Mouse (Mus musculus) cortical plate, adult 2 months (tissue): ENCODE data around the gene Tmem25.

Source experiments
- CTCF ChIP-seq: fragments of 200-500 bp; IDR thresholded peaks from 2 replicates; pipeline ENCODE4 v1.5.1; 2011; ENCODE audit warnings: mild to moderate bottlenecking, control low read depth, low read length; ENCODE audit not compliant: insufficient read depth; ENCODE audit errors: extremely low read depth
- POLR2A ChIP-seq: fragments of 200-500 bp; IDR thresholded peaks from 2 replicates; pipeline ENCODE4 v1.6.1; 2011; ENCODE audit warnings: mild to moderate bottlenecking, low read length, control low read depth; ENCODE audit not compliant: insufficient read depth; ENCODE audit errors: extremely low read depth

GRCm38 (mm10) chr9:44771376-44771775 lies 27.7 kb downstream of the Tmem25 start:
- TF ChIP-seq CTCF (no peak), POLR2A (no peak)
